Mouse (Mus musculus): Measurements from ENCODE around the gene Zw10. TPM values are rescaled to one million over a fixed set of nuclear protein-coding genes. Genes with fewer than 3 reads are reported as not detected.

Zw10 gene
- 45.1 and 48.6 TPM in 2 replicates for polyA plus RNA-seq (2012; rRNA removed)

GRCm38 (mm10) chr9:49055333-49056205, at the start of gene Zw10:
Gene Zw10, plus strand, starts transcription at chr9:49055613.

GRCm38 (mm10) chr9:49081107-49081506, 25.7 kb downstream of the Zw10 start, which contains the start of gene Tmprss5:
Gene Tmprss5, plus strand, starts transcription at chr9:49081260.

Other genes starting within 250 kb of the Zw10 start
- 5.6 and 11.0 TPM in 2 replicates for gene Zbtb16, start 219.4 kb upstream of the Zw10 start, polyA plus RNA-seq (2012; rRNA removed)
- gene Htr3a, start 144.5 kb upstream of the Zw10 start, polyA plus RNA-seq (2012; rRNA removed) = 0.12 and 0.70 TPM in 2 replicates
- gene Htr3b, start 90.6 kb upstream of the Zw10 start, polyA plus RNA-seq (2012; rRNA removed) = 0.01 and 0.19 TPM in 2 replicates
- 56.2 and 64.7 TPM in 2 replicates for gene Usp28, start 70.2 kb upstream of the Zw10 start, polyA plus RNA-seq (2012; rRNA removed)
- gene Tmprss5, start 25.6 kb downstream of the Zw10 start, polyA plus RNA-seq (2012; rRNA removed) = 1.6 TPM in 2 replicates
- not detected in 2 replicates for gene Gm4894, start 194.9 kb downstream of the Zw10 start, polyA plus RNA-seq (2012; rRNA removed)